Mouse (Mus musculus) gastrocnemius, postnatal 14 days (tissue): Measurements from ENCODE around the gene Gja3. TPM values are rescaled to one million over a fixed set of nuclear protein-coding genes. Genes with fewer than 3 reads are reported as not detected.
A peak's percentile ranks its signal among the peaks of the same experiment; 100 is the strongest.
"Not testable (repeated sequence)": the region's sequence is repeated elsewhere in the genome, so short reads cannot be mapped to it uniquely, and the experiment has no call there.

Source experiments
- DNase-seq: peaks from one replicate; pipeline ENCODE4 v3.0.0; 2021; ENCODE audit warnings: mixed read lengths
- intact Hi-C: fragments of 180-260 bp; cut with DNase I; formaldehyde crosslinking; loops from one replicate; pipeline ENCODE4 v1.15.1; 2025; ENCODE audit warnings: low total_unique reads
- long read RNA-seq, 2 experiments: library from polyadenylated mRNA; stranded (forward); transcript quantifications; one replicate each; pipeline ENCODE4 v2.0.0; 2021
- total RNA-seq, 2 experiments: library from RNA; stranded (reverse); gene quantifications; 2 replicates each; pipeline ENCODE4 v1.2.3; 2021

Gene Gja3
- 1 to 10 TPM in 1 of 2 experiments, under 1 TPM in 1; 0.64 to 1.9 TPM for total RNA-seq
- long read RNA-seq, experiment 1, partial matches to known transcripts = 0 of 1 reads
- long read RNA-seq, experiment 1, other reads (novel, unspliced or antisense) = 0 of 1 reads
- long read RNA-seq, experiment 2, partial matches to known transcripts = 0 of 4 reads
- long read RNA-seq, experiment 2, other reads (novel, unspliced or antisense) = 1 of 4 reads

GRCm38 (mm10) chr14:57057563-57058321 is at the start of gene Gja3:
Gene Gja3 (minus strand): TSS chr14:57058100.
- DNase-seq = peak; percentile 17
- intact Hi-C loops = no loop called here

- intact Hi-C loops = no loop called here
- DNase-seq = no peak
Measured at GRCm38 (mm10) chr14:57107091-57107490, 49.2 kb upstream of the Gja3 start.

- no peak for DNase-seq
- intact Hi-C loops = no loop called here
Measured at GRCm38 (mm10) chr14:57105721-57106120, 47.8 kb upstream of the Gja3 start.

- no peak for DNase-seq
- intact Hi-C loops = no loop called here
Measured at GRCm38 (mm10) chr14:57105111-57105510, 47.2 kb upstream of the Gja3 start.

- intact Hi-C loops = no loop called here
- DNase-seq = peak; percentile 14
Measured at GRCm38 (mm10) chr14:57104106-57105023, 46.5 kb upstream of the Gja3 start, which contains the start of gene Gjb2. Gene Gjb2 (minus strand): TSS chr14:57104702.

GRCm38 (mm10) chr14:57103711-57104105 is 45.8 kb upstream of the Gja3 start:
- DNase-seq = no peak
- intact Hi-C loops = no loop called here

GRCm38 (mm10) chr14:57103121-57103520 is 45.2 kb upstream of the Gja3 start:
- no peak for DNase-seq
- intact Hi-C loops = no loop called here

- no peak for DNase-seq
- intact Hi-C loops = no loop called here
Measured at GRCm38 (mm10) chr14:57101623-57102022, 43.7 kb upstream of the Gja3 start.

- no peak for DNase-seq
- intact Hi-C loops = no loop called here
Measured at GRCm38 (mm10) chr14:57095855-57096254, 38.0 kb upstream of the Gja3 start.

GRCm38 (mm10) chr14:57093029-57093428 is 35.1 kb upstream of the Gja3 start:
- intact Hi-C loops = no loop called here
- DNase-seq = no peak

- no peak for DNase-seq
- intact Hi-C loops = no loop called here
Measured at GRCm38 (mm10) chr14:57090001-57090400, 32.1 kb upstream of the Gja3 start.

- intact Hi-C loops = no loop called here
- no peak for DNase-seq
Measured at GRCm38 (mm10) chr14:57089107-57089506, 31.2 kb upstream of the Gja3 start.

- DNase-seq = no peak
- intact Hi-C loops = no loop called here
Measured at GRCm38 (mm10) chr14:57084180-57084668, 26.3 kb upstream of the Gja3 start.

- intact Hi-C loops = no loop called here
- no peak for DNase-seq
Measured at GRCm38 (mm10) chr14:57082863-57083262, 25.0 kb upstream of the Gja3 start.

- intact Hi-C loops = no loop called here
- no peak for DNase-seq
Measured at GRCm38 (mm10) chr14:57075537-57075936, 17.6 kb upstream of the Gja3 start.

- DNase-seq, intact Hi-C loops: not testable (repeated sequence)
Measured at GRCm38 (mm10) chr14:57069906-57070305, 12.0 kb upstream of the Gja3 start.

- intact Hi-C loops = no loop called here
- no peak for DNase-seq
Measured at GRCm38 (mm10) chr14:57066053-57066452, 8.2 kb upstream of the Gja3 start.

GRCm38 (mm10) chr14:57060052-57060451 is 2.2 kb upstream of the Gja3 start:
- intact Hi-C loops = loop anchor here (5.0 kb wide), 1 partner anchor 98 kb away; no protein-coding TSS in a partner anchor
- peak; percentile 51 for DNase-seq

GRCm38 (mm10) chr14:57057204-57057562 is 717 bp downstream of the Gja3 start:
- intact Hi-C loops = no loop called here

GRCm38 (mm10) chr14:57052713-57053112 is 5.2 kb downstream of the Gja3 start:
- intact Hi-C loops = no loop called here
- no peak for DNase-seq

More at GRCm38 (mm10) chr14:57057204-57057562, 717 bp downstream of the Gja3 start:
- DNase-seq = no peak
